Mouse (Mus musculus) megakaryocyte-erythroid progenitor cell, adult 5-6 weeks (primary cell): ENCODE results near the gene Chchd6. TPM values are rescaled to one million over a fixed set of nuclear protein-coding genes. Genes with fewer than 3 reads are reported as not detected.
A peak's percentile ranks its signal among the peaks of the same experiment; 100 is the strongest.

Experiments used
- ATAC-seq: replicated peaks from 2 replicates; pipeline ENCODE4 v1.8.0; 2016; ENCODE audit warnings: mild to moderate bottlenecking, inconsistent platforms; ENCODE audit not compliant: severe bottlenecking, poor library complexity, low FRiP score, low TSS enrichment
- total RNA-seq, 2 experiments: library from RNA; stranded (forward) in 1 of 2; stranded (reverse) in 1 of 2; fragments of 200-1000, 215-1000 nt in 1 of 2; fragments of >200 nt in 1 of 2; fragmentation: Nextera tagmentation in 1 of 2; gene quantifications; 2 replicates each; pipeline ENCODE4 v1.2.3; 2014 to 2017

The Chchd6 gene
- total RNA-seq, 2 experiments from 2014 or later = 7.0 to 16.1 TPM

GRCm38 (mm10) chr6:89461250-89462222 lies 133.9 kb downstream of the Chchd6 start:
- ATAC-seq = no peak

GRCm38 (mm10) chr6:89459634-89460033 lies 135.8 kb downstream of the Chchd6 start:
- ATAC-seq = no peak

DNA sequence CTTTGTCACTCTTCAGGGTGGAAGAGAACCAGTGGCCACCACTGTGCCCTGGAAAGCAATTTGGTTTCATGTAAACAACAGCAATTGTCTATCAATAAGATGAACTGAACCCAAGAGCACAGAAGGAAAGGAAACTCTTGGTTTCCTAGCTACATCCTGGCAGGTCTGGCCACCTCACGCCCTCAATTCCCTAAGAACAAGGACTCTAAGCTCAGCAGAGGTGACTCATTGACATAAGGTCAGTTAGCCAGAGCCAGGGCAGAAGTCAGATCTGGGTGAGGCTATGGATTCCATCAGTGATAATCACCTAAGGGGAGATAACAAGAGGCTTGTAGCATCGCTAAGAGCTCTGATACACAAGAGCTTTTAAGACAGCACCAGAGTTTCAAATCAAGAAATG lies 137.9 kb downstream of the Chchd6 start:
- no peak for ATAC-seq

- ATAC-seq = peak; percentile 24; the same call in 1 of the 2 replicates
These were observed 139.0 kb downstream of the Chchd6 start for GRCm38 (mm10) chr6:89456409-89456961.

GRCm38 (mm10) chr6:89455523-89456000 lies 139.9 kb downstream of the Chchd6 start:
- peak; percentile 98 for ATAC-seq

GRCm38 (mm10) chr6:89454437-89454836 lies 141.0 kb downstream of the Chchd6 start:
- ATAC-seq = no peak

DNA sequence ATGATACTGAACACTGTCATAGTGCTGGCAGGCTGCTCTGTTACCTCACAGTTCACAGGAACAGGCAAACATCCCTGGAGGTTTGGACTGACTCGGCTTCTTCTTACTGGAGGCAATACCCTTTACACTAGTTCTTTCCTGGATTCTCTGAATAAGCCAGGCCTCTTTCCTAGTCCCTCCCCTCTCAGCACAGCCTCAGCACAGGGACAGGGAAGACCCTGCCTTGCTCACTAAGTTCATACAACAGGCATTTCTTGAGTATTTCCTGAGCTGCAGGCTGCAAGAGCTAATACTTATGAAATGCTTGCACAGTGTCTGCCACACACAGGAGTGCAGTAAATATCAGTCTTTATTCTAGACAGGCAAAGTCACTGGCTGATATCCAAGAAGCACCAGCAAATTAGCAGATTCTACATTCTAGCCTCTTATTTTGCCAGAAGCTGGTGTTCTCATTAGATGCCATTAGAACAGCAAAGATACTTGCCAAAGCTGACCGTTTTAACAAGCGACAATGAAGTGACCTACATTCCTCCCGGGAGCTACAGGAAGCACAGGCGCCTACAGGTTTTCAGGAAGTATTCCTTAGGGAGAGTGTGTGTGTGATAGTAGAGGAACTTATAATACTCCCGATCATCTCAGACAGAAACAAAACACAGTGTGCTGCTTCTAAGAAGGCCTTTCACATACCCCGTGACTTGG lies 142.3 kb downstream of the Chchd6 start:
- ATAC-seq = no peak

GRCm38 (mm10) chr6:89452356-89452755 lies 143.1 kb downstream of the Chchd6 start:
- ATAC-seq = no peak

DNA sequence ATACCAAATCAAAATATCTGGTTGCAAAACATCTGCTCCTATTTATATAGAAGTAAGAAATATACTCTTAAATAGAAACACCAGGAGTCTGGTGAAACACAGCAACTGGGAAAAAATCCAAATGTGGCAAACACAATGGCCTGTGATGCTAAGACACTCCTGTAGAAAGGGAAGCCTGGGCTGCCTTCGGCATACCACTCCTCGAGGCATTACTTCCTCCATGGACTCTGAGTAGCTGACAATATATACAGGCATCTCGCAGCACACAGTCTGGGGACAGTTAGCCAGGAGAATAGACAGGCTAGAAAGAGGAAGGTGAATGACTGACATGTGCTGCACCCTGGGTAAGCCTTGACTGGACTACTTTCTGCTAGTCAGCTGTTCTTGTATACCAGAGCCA lies 146.7 kb downstream of the Chchd6 start:
- ATAC-seq = no peak

DNA sequence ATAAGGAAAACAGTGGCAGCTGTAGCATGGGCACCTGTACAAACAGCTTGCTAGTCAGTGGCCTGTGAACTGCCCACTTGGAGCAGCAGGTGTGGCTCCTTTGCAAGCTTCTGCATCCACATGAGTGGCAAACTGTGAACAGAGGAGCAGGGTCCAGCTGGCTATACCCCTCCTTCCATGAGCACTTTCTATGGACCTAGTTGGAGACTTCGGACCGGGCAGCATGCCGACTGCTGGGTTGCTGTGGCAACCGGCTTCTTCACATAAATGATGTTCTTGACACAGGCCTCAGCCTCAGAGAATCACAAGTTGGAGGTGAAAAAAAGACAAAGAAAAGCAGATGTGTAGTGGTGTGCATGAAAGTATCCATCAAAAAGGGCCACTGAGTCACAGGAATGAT lies 154.8 kb downstream of the Chchd6 start:
- no peak for ATAC-seq

DNA sequence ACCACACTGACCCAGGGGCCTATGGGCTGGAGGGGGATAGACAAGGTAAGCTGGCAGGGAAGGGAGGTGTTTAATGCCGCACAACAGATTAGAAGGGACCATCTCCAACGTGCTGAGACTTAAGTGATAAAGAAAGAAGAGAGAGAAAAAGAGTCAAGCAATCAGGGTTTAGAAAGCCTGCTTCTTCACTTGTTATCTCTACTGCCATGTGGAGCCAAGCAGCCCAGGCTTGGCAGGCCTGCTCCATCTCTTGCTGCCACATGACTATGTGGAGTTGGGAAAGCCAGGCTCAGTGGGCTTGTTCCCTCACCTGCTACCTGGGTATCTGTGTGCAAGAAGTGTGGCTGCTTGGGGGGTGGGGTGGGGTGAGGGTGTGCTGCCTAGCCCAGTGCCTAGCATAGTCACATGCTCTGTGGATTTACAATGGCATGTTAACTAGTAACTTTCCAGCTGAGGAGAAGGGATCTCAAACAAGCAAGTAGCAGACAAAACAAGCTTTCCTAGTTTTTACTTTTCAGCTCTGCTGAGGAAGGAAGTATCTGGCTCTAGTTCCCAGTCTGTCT lies 163.5 kb downstream of the Chchd6 start:
- ATAC-seq = peak; percentile 94

DNA sequence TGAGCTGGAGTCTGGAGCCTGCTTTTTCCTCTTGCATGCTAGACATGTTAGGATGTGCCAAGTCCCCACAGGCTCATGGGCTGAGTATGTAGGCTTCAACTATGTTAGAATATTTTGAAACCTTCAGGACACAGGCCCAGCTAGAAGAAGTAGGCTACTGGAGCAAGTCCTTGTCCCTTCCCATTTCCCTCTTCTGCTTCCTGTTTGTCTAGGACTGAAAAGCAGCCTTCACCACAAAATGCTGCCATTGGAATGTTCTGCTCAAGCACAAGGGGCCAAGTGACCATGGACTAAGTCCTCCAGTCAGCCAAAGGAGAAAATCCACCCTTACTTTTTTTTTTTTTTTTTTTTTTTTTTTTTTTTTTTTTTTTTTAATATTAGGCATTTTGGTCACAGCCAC lies 164.7 kb downstream of the Chchd6 start:
- no peak for ATAC-seq

DNA sequence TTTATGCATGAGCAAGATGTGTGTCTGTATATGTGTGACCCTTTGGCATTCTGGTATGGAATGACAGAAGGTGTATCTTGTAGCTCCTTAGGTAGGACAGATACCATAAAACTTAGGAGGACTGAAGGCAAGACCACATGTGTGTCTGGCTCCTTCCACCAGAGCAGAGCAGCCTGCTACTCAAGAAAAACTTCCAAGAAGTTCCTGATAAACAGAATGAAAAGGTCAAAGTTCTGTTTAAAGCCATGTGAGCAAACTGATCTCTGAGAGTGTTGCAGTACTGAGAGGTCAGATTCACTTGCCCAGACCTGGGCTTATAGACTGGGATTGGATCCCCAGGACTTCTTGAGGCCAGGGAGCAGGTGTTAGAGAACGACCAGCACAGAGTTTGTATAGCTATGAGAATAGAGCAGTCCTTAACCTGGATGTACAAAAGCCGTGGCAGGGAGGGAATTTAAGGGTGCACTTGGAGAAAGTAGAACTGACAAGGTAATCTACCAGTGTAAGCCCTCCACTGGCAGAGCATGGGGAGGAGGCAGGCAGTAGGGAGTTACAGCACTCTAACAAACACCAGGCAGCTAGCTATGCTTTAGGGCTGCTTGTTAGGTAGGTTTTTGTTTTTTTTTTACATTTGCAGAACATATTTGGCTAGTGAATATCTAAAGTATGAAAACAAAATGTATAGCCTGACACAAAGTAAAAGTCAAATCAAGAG lies 166.6 kb downstream of the Chchd6 start:
- ATAC-seq = no peak

GRCm38 (mm10) chr6:89424461-89424860 lies 171.0 kb downstream of the Chchd6 start:
- no peak for ATAC-seq

GRCm38 (mm10) chr6:89422621-89423020 lies 172.8 kb downstream of the Chchd6 start:
- ATAC-seq = no peak

DNA sequence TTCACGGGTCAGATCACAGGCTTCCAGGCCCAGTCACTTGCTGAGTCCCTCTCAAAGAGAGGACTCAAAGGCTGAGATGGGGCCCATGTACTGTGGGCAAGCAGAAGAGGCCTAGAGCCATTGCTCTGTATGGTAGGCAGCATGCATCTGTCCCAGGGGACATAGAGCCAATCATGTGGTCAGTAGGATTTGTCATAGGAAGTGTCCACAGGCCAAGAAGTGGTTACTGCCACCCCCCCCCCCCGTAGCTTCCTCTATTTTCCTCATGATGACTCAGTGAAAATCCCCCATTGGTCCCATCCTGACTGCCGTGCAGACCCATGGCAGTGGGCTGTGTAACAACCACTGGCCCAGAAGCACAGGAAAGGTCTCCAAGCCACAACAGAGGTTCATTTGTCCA lies 173.5 kb downstream of the Chchd6 start:
- ATAC-seq = no peak

GRCm38 (mm10) chr6:89421503-89421902 lies 173.9 kb downstream of the Chchd6 start:
- ATAC-seq = no peak

GRCm38 (mm10) chr6:89420756-89421155 lies 174.7 kb downstream of the Chchd6 start:
- no peak for ATAC-seq

DNA sequence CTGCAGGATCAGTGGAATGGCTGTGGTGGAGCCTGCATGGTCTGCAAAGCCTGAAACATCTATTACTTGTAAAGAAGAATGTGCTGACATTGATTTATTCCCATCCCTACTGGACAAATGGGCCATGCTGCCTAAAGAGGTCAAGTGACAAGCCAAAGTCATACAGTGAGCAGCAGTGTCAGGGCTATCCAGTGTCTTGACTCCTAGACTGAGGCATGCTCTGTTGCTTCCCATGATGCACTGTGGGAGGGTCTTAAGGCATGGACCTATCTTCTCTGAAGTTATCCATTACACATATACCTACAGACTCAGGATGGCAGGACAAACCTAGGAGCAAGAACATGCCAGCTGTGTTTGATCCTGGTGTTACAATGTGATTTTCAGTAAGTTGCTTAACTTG lies 175.3 kb downstream of the Chchd6 start:
- no peak for ATAC-seq
